Mouse (Mus musculus) liver, embryonic 15.5 days (tissue): ENCODE data around the gene Taco1. TPM values are rescaled to one million over a fixed set of nuclear protein-coding genes. Genes with fewer than 3 reads are reported as not detected.

Source experiments
- ATAC-seq: fragments of 200-750 bp; cut with Nextera tagmentation; 2 replicates; pipeline ENCODE4 v1.8.0; 2017; ENCODE audit warnings: moderate number of reproducible peaks, mild to moderate bottlenecking, moderate library complexity; ENCODE audit not compliant: insufficient read depth
- H3K27ac ChIP-seq: fragments of 300-500 bp; sonication (generic); replicated peaks from 2 replicates; pipeline ENCODE4 v1.5.1; 2015; ENCODE audit warnings: mild to moderate bottlenecking, inconsistent platforms
- H3K27me3 ChIP-seq: fragments of 300-500 bp; sonication (generic); 2 replicates; pipeline ENCODE4 v1.6.1; 2015; ENCODE audit warnings: mild to moderate bottlenecking, inconsistent platforms
- H3K36me3 ChIP-seq: fragments of 300-500 bp; sonication (generic); replicated peaks from 2 replicates; pipeline ENCODE4 v1.6.1; 2015; ENCODE audit warnings: moderate library complexity, mild to moderate bottlenecking, inconsistent platforms
- H3K4me1 ChIP-seq: fragments of 300-500 bp; sonication (generic); replicated peaks from 2 replicates; pipeline ENCODE4 v1.6.1; 2015; ENCODE audit warnings: inconsistent platforms
- H3K4me2 ChIP-seq: fragments of 300-500 bp; sonication (generic); 2 replicates; pipeline ENCODE4 v1.6.1; 2015; ENCODE audit warnings: moderate library complexity, mild to moderate bottlenecking, inconsistent platforms
- H3K4me3 ChIP-seq: fragments of 300-500 bp; sonication (generic); replicated peaks from 2 replicates; pipeline ENCODE4 v1.5.1; 2015; ENCODE audit warnings: mild to moderate bottlenecking, inconsistent platforms
- H3K9ac ChIP-seq: fragments of 300-500 bp; sonication (generic); 2 replicates; pipeline ENCODE4 v1.6.1; 2015; ENCODE audit warnings: moderate library complexity, mild to moderate bottlenecking, inconsistent platforms
- H3K9me3 ChIP-seq: fragments of 300-500 bp; sonication (generic); replicated peaks from 2 replicates; pipeline ENCODE4 v1.6.1; 2016; ENCODE audit warnings: inconsistent platforms
- WGBS: fragments of 180-500 bp; shearing (Covaris S2); methylation state at CpG from one replicate; pipeline ENCODE4 v1.1.7; 2015; ENCODE audit warnings: mixed read lengths; ENCODE audit not compliant: insufficient replicate concordance; 5-methylcytosine and 5-hydroxymethylcytosine counted together
- polyA plus RNA-seq: library from polyadenylated mRNA; unstranded; fragments of >200 nt; fragmentation: Nextera tagmentation; extraction: Ambion mirVana; gene quantifications from 2 replicates; pipeline ENCODE4 v1.2.1, GENCODE M21; 2015

Gene Taco1
- polyA plus RNA-seq, 1 experiment from 2014 or later = 6.1 TPM

DNA sequence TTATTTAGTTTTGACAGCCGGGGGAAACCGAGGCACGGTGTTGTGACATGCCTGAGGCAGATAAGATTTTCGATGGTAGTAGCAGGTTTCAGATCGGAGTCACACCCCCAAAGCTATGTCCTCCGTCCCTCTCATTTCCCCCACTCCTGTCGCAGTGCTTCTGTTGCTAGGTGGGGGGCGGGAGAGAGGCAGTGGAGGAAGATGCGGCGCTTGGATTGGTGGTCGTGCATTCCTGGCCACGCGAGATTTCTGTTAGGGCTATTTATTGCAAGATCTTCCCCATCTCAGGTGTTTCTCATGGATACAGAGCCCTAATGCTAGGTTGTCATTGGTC, 28.5 kb upstream of the Taco1 start:
- Histone ChIP-seq H3K27ac (peak overlapping the region; percentile 89), H3K4me1 (peaks cover 52% of the 10 kb centered on the region), H3K36me3 (peaks cover 4% of the 10 kb centered on the region; the same call in 1 of the 2 replicates), H3K4me3 (peak overlapping the region; percentile 100), H3K4me2 (peak overlapping the region; percentile 81), H3K9me3 (no peaks in the 10 kb centered on the region), H3K9ac (peak overlapping the region; percentile 98), H3K27me3 (no peaks in the 10 kb centered on the region)
- no peak for ATAC-seq
- 0% methylated on average over 13 of the region's 13 CpGs for WGBS

- ATAC-seq = no peak
- Histone ChIP-seq H3K9me3 (no peaks in the 10 kb centered on the region), H3K4me1 (peaks cover 41% of the 10 kb centered on the region)
Measured at GRCm38 (mm10) chr11:106044349-106044748, 21.5 kb upstream of the Taco1 start.

GRCm38 (mm10) chr11:106045256-106045655, 20.6 kb upstream of the Taco1 start:
- Histone ChIP-seq H3K9ac (no peak overlapping the region), H3K9me3 (no peaks in the 10 kb centered on the region), H3K36me3 (peaks cover 39% of the 10 kb centered on the region), H3K27ac (0 out of 2 replicates have a peak overlapping the region, but pooled peaks have one; percentile 31), H3K4me3 (no peak overlapping the region), H3K27me3 (no peaks in the 10 kb centered on the region), H3K4me2 (no peak overlapping the region), H3K4me1 (peaks cover 36% of the 10 kb centered on the region)
- ATAC-seq = no peak
- WGBS = 74% methylated on average over 1 of the region's 1 CpGs

More at GRCm38 (mm10) chr11:106044349-106044748, 21.5 kb upstream of the Taco1 start:
- Histone ChIP-seq H3K4me2 (no peak overlapping the region), H3K4me3 (no peak overlapping the region), H3K36me3 (peaks cover 34% of the 10 kb centered on the region), H3K9ac (no peak overlapping the region), H3K27ac (no peak overlapping the region), H3K27me3 (no peaks in the 10 kb centered on the region)

GRCm38 (mm10) chr11:106045780-106046179, 20.1 kb upstream of the Taco1 start:
- H3K27ac ChIP-seq = no peak overlapping the region
- WGBS = 82% methylated on average over 3 of the region's 3 CpGs
- H3K36me3 ChIP-seq = peaks cover 43% of the 10 kb centered on the region
- no peaks in the 10 kb centered on the region for H3K9me3 ChIP-seq
- H3K27me3 ChIP-seq = no peaks in the 10 kb centered on the region
- H3K4me1 ChIP-seq = peaks cover 33% of the 10 kb centered on the region
- H3K9ac ChIP-seq = no peak overlapping the region
- no peak for ATAC-seq
- H3K4me2 ChIP-seq = no peak overlapping the region
- H3K4me3 ChIP-seq = no peak overlapping the region

- 0 out of 2 replicates have a peak, but pooled peaks have one; percentile 31 for ATAC-seq
Measured at GRCm38 (mm10) chr11:106046584-106046983, 19.3 kb upstream of the Taco1 start.

GRCm38 (mm10) chr11:106053921-106054320, 11.9 kb upstream of the Taco1 start:
- peaks cover 93% of the 10 kb centered on the region for H3K36me3 ChIP-seq

More at GRCm38 (mm10) chr11:106046584-106046983, 19.3 kb upstream of the Taco1 start:
- H3K4me3 ChIP-seq = no peak overlapping the region
- no peaks in the 10 kb centered on the region for H3K27me3 ChIP-seq
- 76% methylated on average over 9 of the region's 9 CpGs for WGBS
- peaks cover 51% of the 10 kb centered on the region for H3K36me3 ChIP-seq
- H3K4me2 ChIP-seq = peak overlapping the region; percentile 13; the same call in 1 of the 2 replicates
- no peaks in the 10 kb centered on the region for H3K9me3 ChIP-seq
- no peak overlapping the region for H3K9ac ChIP-seq
- H3K4me1 ChIP-seq = peaks cover 31% of the 10 kb centered on the region
- no peak overlapping the region for H3K27ac ChIP-seq

GRCm38 (mm10) chr11:106054600-106054999, 11.3 kb upstream of the Taco1 start:
- H3K9ac ChIP-seq = 0 out of 2 replicates have a peak overlapping the region, but pooled peaks have one; percentile 7
- H3K27me3 ChIP-seq = no peaks in the 10 kb centered on the region
- peaks cover 53% of the 10 kb centered on the region for H3K4me1 ChIP-seq
- 49% methylated on average over 8 of the region's 8 CpGs for WGBS
- H3K36me3 ChIP-seq = peaks cover 95% of the 10 kb centered on the region
- H3K27ac ChIP-seq = peak overlapping the region; percentile 85
- H3K4me3 ChIP-seq = no peak overlapping the region
- H3K9me3 ChIP-seq = no peaks in the 10 kb centered on the region
- ATAC-seq = peak; percentile 40; the same call in 1 of the 2 replicates
- no peak overlapping the region for H3K4me2 ChIP-seq

More at GRCm38 (mm10) chr11:106053921-106054320, 11.9 kb upstream of the Taco1 start:
- Histone ChIP-seq H3K4me3 (no peak overlapping the region), H3K4me1 (peaks cover 53% of the 10 kb centered on the region), H3K27me3 (no peaks in the 10 kb centered on the region), H3K9me3 (no peaks in the 10 kb centered on the region), H3K9ac (no peak overlapping the region), H3K27ac (peak overlapping the region; percentile 85), H3K4me2 (no peak overlapping the region)
- 72% methylated on average over 2 of the region's 2 CpGs for WGBS
- no peak for ATAC-seq

DNA sequence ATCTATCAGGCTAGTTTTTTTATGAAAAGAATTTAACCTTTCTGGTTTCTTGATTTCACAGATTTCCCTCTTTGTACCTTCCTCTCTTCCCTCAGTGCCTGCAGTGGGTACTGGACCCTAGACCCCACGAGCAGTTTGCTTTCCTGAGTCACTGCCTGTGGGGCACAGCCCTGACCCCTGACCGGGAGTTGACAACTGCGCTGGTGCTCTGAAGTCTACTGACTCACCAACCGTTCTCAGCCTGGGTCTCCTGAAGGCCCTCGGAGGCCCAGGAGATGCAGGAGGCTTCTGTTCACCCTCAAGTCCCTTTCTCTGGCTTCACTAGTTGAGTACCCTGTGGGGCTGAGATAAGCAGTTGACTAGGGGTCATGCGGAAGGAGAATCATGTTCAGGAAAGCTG, 10.5 kb upstream of the Taco1 start:
- Histone ChIP-seq H3K27me3 (no peaks in the 10 kb centered on the region), H3K27ac (peak overlapping the region; percentile 85), H3K9ac (no peak overlapping the region), H3K4me3 (no peak overlapping the region), H3K9me3 (no peaks in the 10 kb centered on the region), H3K36me3 (peaks cover 95% of the 10 kb centered on the region), H3K4me2 (no peak overlapping the region), H3K4me1 (peaks cover 57% of the 10 kb centered on the region)
- 28% methylated on average over 6 of the region's 6 CpGs for whole genome bisulfite sequencing
- no peak for ATAC-seq

- Histone ChIP-seq H3K4me1 (peaks cover 57% of the 10 kb centered on the region), H3K36me3 (peaks cover 80% of the 10 kb centered on the region), H3K4me3 (no peak overlapping the region), H3K4me2 (peak overlapping the region; percentile 47), H3K27me3 (no peaks in the 10 kb centered on the region), H3K9ac (peak overlapping the region; percentile 37), H3K9me3 (no peaks in the 10 kb centered on the region), H3K27ac (peak overlapping the region; percentile 85)
- ATAC-seq = peak; percentile 89
- WGBS = 16% methylated on average over 8 of the region's 8 CpGs
Measured at GRCm38 (mm10) chr11:106056819-106057491, 8.9 kb upstream of the Taco1 start.

DNA sequence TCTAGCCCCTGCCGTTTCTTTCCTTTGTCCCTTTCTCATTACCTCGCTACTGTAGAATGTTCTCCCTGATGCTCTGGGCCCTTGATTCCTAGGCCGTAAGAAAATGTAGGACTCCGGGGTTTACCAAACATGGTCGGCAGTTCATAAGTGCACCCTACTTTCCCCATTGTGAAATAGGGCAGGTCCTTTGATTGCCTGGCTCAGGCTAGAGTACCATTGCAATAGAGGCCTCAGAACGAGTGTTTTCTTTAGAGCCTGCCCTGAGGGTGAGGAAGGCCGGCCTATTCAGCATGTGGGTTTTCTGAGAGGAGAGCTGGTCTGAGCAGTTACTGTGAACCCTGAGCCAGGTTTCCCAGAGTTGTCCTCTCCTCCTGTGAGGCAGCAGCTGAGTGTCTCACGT, 7.8 kb upstream of the Taco1 start:
- Histone ChIP-seq H3K27ac (no peak overlapping the region), H3K9ac (no peak overlapping the region), H3K9me3 (no peaks in the 10 kb centered on the region), H3K4me1 (peaks cover 57% of the 10 kb centered on the region), H3K4me3 (no peak overlapping the region), H3K36me3 (peaks cover 71% of the 10 kb centered on the region), H3K27me3 (no peaks in the 10 kb centered on the region), H3K4me2 (no peak overlapping the region)
- 74% methylated on average over 8 of the region's 8 CpGs for WGBS
- ATAC-seq = no peak

DNA sequence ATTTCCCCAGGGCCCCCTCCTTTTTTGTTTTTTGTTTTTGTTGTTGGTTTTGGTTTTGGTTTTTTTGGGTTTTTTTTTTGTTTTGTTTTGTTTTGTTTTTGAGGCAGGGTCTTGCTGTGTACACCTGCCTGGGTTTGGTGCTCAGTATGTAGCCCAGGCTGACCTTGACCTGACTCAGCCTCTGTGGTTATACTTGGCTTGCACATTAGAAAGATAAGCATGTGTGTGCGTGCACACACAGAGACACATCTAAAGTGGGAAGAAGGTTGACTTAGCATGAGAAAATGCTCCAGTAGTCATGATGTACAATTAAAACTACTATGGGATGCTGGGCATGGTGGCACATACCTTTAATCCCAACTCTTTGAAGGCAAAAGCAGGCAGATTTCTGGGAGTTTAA, 5.3 kb upstream of the Taco1 start:
- H3K27ac ChIP-seq = no peak overlapping the region
- no peak overlapping the region for H3K9ac ChIP-seq
- WGBS = 19% methylated on average over 1 of the region's 1 CpGs
- no peak for ATAC-seq
- H3K4me2 ChIP-seq = no peak overlapping the region
- no peaks in the 10 kb centered on the region for H3K9me3 ChIP-seq
- peaks cover 42% of the 10 kb centered on the region for H3K4me1 ChIP-seq
- H3K4me3 ChIP-seq = no peak overlapping the region
- H3K27me3 ChIP-seq = no peaks in the 10 kb centered on the region
- peaks cover 45% of the 10 kb centered on the region for H3K36me3 ChIP-seq

DNA sequence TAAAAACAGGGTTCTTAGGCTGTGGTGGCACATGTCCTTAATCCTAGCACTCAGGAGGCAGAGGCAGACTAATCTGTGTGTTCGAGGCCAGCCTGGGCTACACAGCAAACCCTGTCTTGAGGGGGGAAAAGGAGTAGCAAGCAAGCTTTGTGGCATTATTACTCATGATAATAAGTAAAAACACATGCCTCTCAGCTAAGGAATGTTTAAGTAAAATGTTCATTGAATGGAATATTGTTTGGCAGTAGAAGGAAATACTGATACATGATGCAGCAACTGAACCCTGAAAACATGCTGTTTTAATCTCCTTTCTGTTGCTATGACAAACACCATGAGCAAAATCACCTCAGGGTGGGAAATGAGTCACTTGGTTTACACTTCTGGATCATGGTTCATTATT, 4.5 kb upstream of the Taco1 start:
- Histone ChIP-seq H3K36me3 (peaks cover 38% of the 10 kb centered on the region), H3K27ac (no peak overlapping the region), H3K4me2 (no peak overlapping the region), H3K9me3 (no peaks in the 10 kb centered on the region), H3K4me3 (no peak overlapping the region), H3K4me1 (peaks cover 36% of the 10 kb centered on the region), H3K9ac (no peak overlapping the region), H3K27me3 (no peaks in the 10 kb centered on the region)
- 58% methylated on average over 1 of the region's 1 CpGs for WGBS
- ATAC-seq = no peak
